Mouse (Mus musculus) lung, embryonic 14.5 days (tissue): ENCODE measurements around the gene Fam178b. TPM values are rescaled to one million over a fixed set of nuclear protein-coding genes. Genes with fewer than 3 reads are reported as not detected.

Experiments
- ATAC-seq: fragments of 200-750 bp; cut with Nextera tagmentation; 2 replicates; pipeline ENCODE4 v1.8.0; 2017; ENCODE audit warnings: mild to moderate bottlenecking, moderate TSS enrichment, moderate library complexity; ENCODE audit not compliant: insufficient read depth
- DNase-seq: peaks from one replicate; pipeline ENCODE4 v3.0.0-alpha.2; 2015
- H3K27ac ChIP-seq: fragments of 300-500 bp; sonication (generic); 2 replicates; pipeline ENCODE4 v1.5.1; 2014; ENCODE audit warnings: low read depth, mild to moderate bottlenecking, moderate library complexity
- H3K27me3 ChIP-seq: fragments of 300-500 bp; sonication (generic); 2 replicates; pipeline ENCODE4 v1.6.1; 2014; ENCODE audit warnings: low read length, control low read depth; ENCODE audit not compliant: insufficient read depth
- H3K36me3 ChIP-seq: fragments of 300-500 bp; sonication (generic); 2 replicates; pipeline ENCODE4 v1.6.1; 2014; ENCODE audit warnings: control low read depth; ENCODE audit not compliant: insufficient read depth
- H3K4me1 ChIP-seq: fragments of 300-500 bp; sonication (generic); 2 replicates; pipeline ENCODE4 v1.6.1; 2014; ENCODE audit warnings: antibody characterized with exemption, control low read depth; ENCODE audit not compliant: insufficient read depth
- H3K4me2 ChIP-seq: fragments of 300-500 bp; sonication (generic); 2 replicates; pipeline ENCODE4 v1.6.1; 2014; ENCODE audit warnings: mild to moderate bottlenecking
- H3K4me3 ChIP-seq: fragments of 300-500 bp; sonication (generic); 2 replicates; pipeline ENCODE4 v1.5.1; 2014; ENCODE audit warnings: low read depth, low read length
- H3K9ac ChIP-seq: fragments of 300-500 bp; sonication (generic); 2 replicates; pipeline ENCODE4 v1.6.1; 2014
- H3K9me3 ChIP-seq: fragments of 300-500 bp; sonication (generic); 2 replicates; pipeline ENCODE4 v1.6.1; 2016; ENCODE audit warnings: low read depth, low read length, control low read depth
- CTCF ChIP-seq: IDR thresholded peaks from 2 replicates; pipeline ENCODE4 v1.5.1; 2016; ENCODE audit warnings: antibody characterized with exemption, low read depth
- WGBS: fragments of 180-500 bp; shearing (Covaris S2); extraction: QIAGEN DNeasy Blood & Tissue Kit; methylation state at CpG from one replicate; pipeline ENCODE4 v1.1.7; 2014; 5-methylcytosine and 5-hydroxymethylcytosine counted together
- polyA plus RNA-seq: library from polyadenylated mRNA; unstranded; fragments of >200 nt; fragmentation: Nextera tagmentation; extraction: Ambion mirVana; gene quantifications from 2 replicates; pipeline ENCODE4 v1.2.1, GENCODE M21; 2014

Fam178b gene
- polyA plus RNA-seq, 1 experiment from 2014 or later, result 1.9 TPM

DNA sequence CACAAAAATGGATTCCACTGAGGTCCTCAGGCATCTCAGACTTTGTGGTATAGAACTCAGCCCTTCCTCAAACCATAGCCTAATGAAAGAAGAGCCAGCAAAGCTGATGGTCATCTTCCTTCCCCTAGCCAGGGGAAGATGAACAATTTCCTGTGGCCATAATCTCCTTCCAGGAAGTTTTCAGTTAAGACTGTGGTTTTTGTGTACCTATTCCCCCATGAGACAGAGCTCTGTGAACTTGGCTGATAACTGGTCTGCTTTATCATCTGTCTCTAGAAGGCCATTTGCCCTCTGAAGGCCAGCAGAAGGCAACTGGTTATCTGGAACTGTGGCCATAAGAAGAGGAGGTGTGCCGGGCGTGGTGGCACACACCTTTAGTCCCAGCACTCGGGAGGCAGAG lies 26.8 kb downstream of the Fam178b start:
- no peak for DNase-seq
- 87% methylated on average over 3 of the region's 3 CpGs for WGBS
- Histone ChIP-seq H3K4me1 (no peaks in the 10 kb centered on the region), H3K9me3 (no peaks in the 10 kb centered on the region), H3K4me2 (no peak overlapping the region), H3K9ac (no peak overlapping the region), H3K36me3 (no peaks in the 10 kb centered on the region), H3K27me3 (no peaks in the 10 kb centered on the region), H3K27ac (no peak overlapping the region), H3K4me3 (no peak overlapping the region)
- no peak for ATAC-seq
- TF ChIP-seq CTCF, result no peak

GRCm38 (mm10) chr1:36655039-36655438 lies 27.9 kb downstream of the Fam178b start:
- Histone ChIP-seq H3K4me2 (no peak overlapping the region), H3K4me1 (no peaks in the 10 kb centered on the region), H3K9ac (no peak overlapping the region), H3K36me3 (no peaks in the 10 kb centered on the region), H3K27ac (no peak overlapping the region), H3K4me3 (no peak overlapping the region), H3K27me3 (no peaks in the 10 kb centered on the region), H3K9me3 (no peaks in the 10 kb centered on the region)
- no peak for TF ChIP-seq CTCF
- WGBS, result 85% methylated on average over 5 of the region's 5 CpGs
- ATAC-seq, result no peak
- no peak for DNase-seq

GRCm38 (mm10) chr1:36647631-36648030 lies 35.4 kb downstream of the Fam178b start:
- Histone ChIP-seq H3K9me3 (no peaks in the 10 kb centered on the region), H3K27ac (no peak overlapping the region), H3K27me3 (no peaks in the 10 kb centered on the region), H3K4me1 (no peaks in the 10 kb centered on the region), H3K4me3 (no peak overlapping the region), H3K4me2 (no peak overlapping the region), H3K9ac (no peak overlapping the region), H3K36me3 (no peaks in the 10 kb centered on the region)
- no peak for DNase-seq
- 0 out of 2 replicates have a peak, but pooled peaks have one; percentile 20 for TF ChIP-seq CTCF
- WGBS, result 54% methylated on average over 5 of the region's 5 CpGs
- no peak for ATAC-seq

- WGBS, result 61% methylated on average over 3 of the region's 3 CpGs
- no peak for TF ChIP-seq CTCF
Observed at GRCm38 (mm10) chr1:36646285-36646684, 36.7 kb downstream of the Fam178b start.

GRCm38 (mm10) chr1:36644615-36645007 lies 38.4 kb downstream of the Fam178b start:
- Histone ChIP-seq H3K4me3 (no peak overlapping the region), H3K9me3 (no peaks in the 10 kb centered on the region), H3K27me3 (no peaks in the 10 kb centered on the region), H3K4me1 (no peaks in the 10 kb centered on the region), H3K27ac (no peak overlapping the region), H3K36me3 (no peaks in the 10 kb centered on the region), H3K9ac (no peak overlapping the region), H3K4me2 (no peak overlapping the region)
- WGBS, result 81% methylated on average over 9 of the region's 9 CpGs
- ATAC-seq (no peak), DNase-seq (no peak)
- TF ChIP-seq CTCF, result no peak

More at GRCm38 (mm10) chr1:36646285-36646684, 36.7 kb downstream of the Fam178b start:
- Histone ChIP-seq H3K9ac (no peak overlapping the region), H3K4me2 (no peak overlapping the region), H3K4me1 (no peaks in the 10 kb centered on the region), H3K4me3 (no peak overlapping the region), H3K9me3 (no peaks in the 10 kb centered on the region), H3K36me3 (no peaks in the 10 kb centered on the region), H3K27ac (no peak overlapping the region), H3K27me3 (no peaks in the 10 kb centered on the region)
- ATAC-seq (no peak), DNase-seq (no peak)

DNA sequence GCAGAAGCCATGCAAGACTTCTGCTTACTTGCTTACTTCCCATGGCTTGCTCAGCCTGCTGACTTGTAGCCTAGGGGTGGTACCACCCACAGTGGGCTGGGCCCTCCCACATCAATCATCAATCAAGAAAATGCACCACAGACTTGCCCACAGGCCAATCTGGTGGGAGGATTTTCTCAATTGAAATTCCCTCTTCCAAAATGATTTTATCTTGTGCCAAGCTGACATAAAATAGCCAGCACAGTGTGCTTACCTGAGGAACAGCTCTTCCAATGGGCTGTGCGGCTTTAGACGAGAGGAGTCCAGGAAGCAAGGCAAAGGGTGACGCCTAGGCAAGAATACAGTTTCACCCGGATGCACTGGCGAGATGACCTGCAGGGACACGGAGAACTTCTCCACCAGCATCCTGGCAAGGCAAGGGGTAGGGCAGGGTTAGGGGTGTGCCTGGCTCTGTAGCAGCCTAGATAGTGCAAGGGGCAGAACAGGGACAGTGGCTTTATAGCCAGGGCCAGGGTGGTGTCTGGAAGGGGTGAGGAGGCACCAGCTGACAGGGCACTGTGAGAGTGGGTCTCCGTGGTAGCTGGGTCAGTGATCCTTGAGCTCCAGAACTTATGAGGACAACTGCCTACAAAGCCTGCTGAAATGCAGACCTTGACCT lies 38.9 kb downstream of the Fam178b start:
- DNase-seq (no peak), ATAC-seq (no peak)
- no peaks in the 10 kb centered on the region for H3K36me3 ChIP-seq
- H3K27ac ChIP-seq, result no peak overlapping the region
- no peak for TF ChIP-seq CTCF
- 87% methylated on average over 7 of the region's 7 CpGs for WGBS
- no peaks in the 10 kb centered on the region for H3K4me1 ChIP-seq
- H3K4me2 ChIP-seq, result no peak overlapping the region
- H3K4me3 ChIP-seq, result no peak overlapping the region
- no peaks in the 10 kb centered on the region for H3K9me3 ChIP-seq
- no peaks in the 10 kb centered on the region for H3K27me3 ChIP-seq
- H3K9ac ChIP-seq, result no peak overlapping the region

DNA sequence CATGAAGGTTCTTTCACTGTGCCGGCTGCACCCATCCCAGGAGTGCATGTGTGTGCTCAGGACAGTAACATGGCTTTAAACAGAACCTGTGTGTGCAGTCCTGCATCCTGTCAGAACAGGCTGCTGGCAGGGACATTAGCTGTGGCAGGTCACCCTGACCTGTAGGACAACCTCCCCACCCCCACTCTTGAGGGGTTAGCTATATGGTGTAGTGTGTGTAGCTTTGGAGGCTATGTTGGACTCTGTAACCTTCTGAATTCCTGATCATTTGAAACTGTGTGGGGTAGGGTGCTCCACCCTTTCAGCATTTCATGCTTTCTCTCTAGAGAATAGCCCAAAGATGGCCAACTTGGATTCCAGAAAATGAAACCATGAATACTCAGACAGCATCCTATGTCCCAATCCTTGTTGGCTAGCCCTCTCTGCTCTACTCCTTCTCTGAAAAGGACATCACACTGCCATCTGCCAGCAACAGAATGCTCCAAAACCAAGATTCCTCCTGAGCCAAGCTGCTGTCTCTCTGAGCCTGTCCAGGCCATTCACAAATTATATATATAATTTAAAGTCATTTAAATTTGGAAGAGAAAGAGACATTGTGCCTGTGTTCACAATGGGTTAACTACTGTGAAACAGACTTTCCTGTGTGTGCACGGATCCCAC lies 47.0 kb downstream of the Fam178b start:
- H3K27me3 ChIP-seq, result no peaks in the 10 kb centered on the region
- no peaks in the 10 kb centered on the region for H3K36me3 ChIP-seq
- WGBS, result 59% methylated on average over 2 of the region's 2 CpGs
- H3K9me3 ChIP-seq, result no peaks in the 10 kb centered on the region
- no peak for TF ChIP-seq CTCF
- H3K4me3 ChIP-seq, result no peak overlapping the region
- no peak for ATAC-seq
- H3K27ac ChIP-seq, result 0 out of 2 replicates have a peak overlapping the region, but pooled peaks have one; percentile 9
- H3K4me1 ChIP-seq, result 0 out of 2 replicates have a peak, but pooled peaks cover 5% of the 10 kb centered on the region
- H3K4me2 ChIP-seq, result no peak overlapping the region
- no peak for DNase-seq
- no peak overlapping the region for H3K9ac ChIP-seq
